Mouse (Mus musculus): ENCODE data around the gene Casp12. TPM values are rescaled to one million over a fixed set of nuclear protein-coding genes. Genes with fewer than 3 reads are reported as not detected.

The Casp12 gene
- polyA plus RNA-seq (2014; fragmentation: Nextera tagmentation; extraction: Ambion mirVana), result 7.0 and 8.4 TPM in 2 replicates

GRCm38 (mm10) chr9:5345291-5345898 lies at the start of gene Casp12:
Casp12 (plus strand) TSS chr9:5345430.
- Histone ChIP-seq H3K4me2 (replicated peaks; ENCODE audit: low read depth, low read length) (peak within 1 kb of the TSS; percentile 24; the same call in 1 of the 2 replicates), H3K4me3 (ENCODE audit: low read depth, low read length) (no peak within 1 kb of the TSS), H3K9me3 (ENCODE audit: control insufficient read depth, low read depth, low read length) (no peaks in the 10 kb centered on the region), H3K9ac (replicated peaks; ENCODE audit: low read depth, low read length) (no peak within 1 kb of the TSS), H3K27me3 (ENCODE audit: control insufficient read depth, insufficient read depth, low read length) (no peaks in the 10 kb centered on the region), H3K36me3 (ENCODE audit: control insufficient read depth, insufficient read depth, low read length) (no peaks in the 10 kb centered on the region), H3K27ac (ENCODE audit: low read length) (peak within 1 kb of the TSS; percentile 55; the same call in 1 of the 2 replicates), H3K4me1 (ENCODE audit: control insufficient read depth, insufficient read depth, low read length) (no peaks in the 10 kb centered on the region)
- WGBS, result 29% methylated on average over 4 of the region's 4 CpGs
- peak; percentile 49; the same call in 1 of the 2 replicates for ATAC-seq (ENCODE audit: insufficient number of reproducible peaks, insufficient read depth, low FRiP score, low read depth)

- Histone ChIP-seq H3K9ac (replicated peaks; ENCODE audit: low read depth, low read length) (no peak overlapping the region), H3K9me3 (ENCODE audit: control insufficient read depth, low read depth, low read length) (no peaks in the 10 kb centered on the region), H3K27ac (ENCODE audit: low read length) (no peak overlapping the region), H3K4me2 (replicated peaks; ENCODE audit: low read depth, low read length) (no peak overlapping the region), H3K36me3 (ENCODE audit: control insufficient read depth, insufficient read depth, low read length) (no peaks in the 10 kb centered on the region), H3K4me1 (ENCODE audit: control insufficient read depth, insufficient read depth, low read length) (no peaks in the 10 kb centered on the region), H3K27me3 (ENCODE audit: control insufficient read depth, insufficient read depth, low read length) (no peaks in the 10 kb centered on the region), H3K4me3 (ENCODE audit: low read depth, low read length) (no peak overlapping the region)
- no peak for ATAC-seq (ENCODE audit: insufficient number of reproducible peaks, insufficient read depth, low FRiP score, low read depth)
- WGBS, result 74% methylated on average over 2 of the region's 2 CpGs
These were observed 48.6 kb upstream of the Casp12 start for GRCm38 (mm10) chr9:5296354-5297237.

- Histone ChIP-seq H3K36me3 (ENCODE audit: control insufficient read depth, insufficient read depth, low read length) (no peaks in the 10 kb centered on the region), H3K9ac (replicated peaks; ENCODE audit: low read depth, low read length) (no peak within 1 kb of the TSS), H3K4me1 (ENCODE audit: control insufficient read depth, insufficient read depth, low read length) (no peaks in the 10 kb centered on the region), H3K9me3 (ENCODE audit: control insufficient read depth, low read depth, low read length) (no peaks in the 10 kb centered on the region), H3K4me3 (ENCODE audit: low read depth, low read length) (no peak within 1 kb of the TSS), H3K27ac (ENCODE audit: low read length) (no peak within 1 kb of the TSS), H3K4me2 (replicated peaks; ENCODE audit: low read depth, low read length) (no peak within 1 kb of the TSS), H3K27me3 (ENCODE audit: control insufficient read depth, insufficient read depth, low read length) (no peaks in the 10 kb centered on the region)
- no peak for ATAC-seq (ENCODE audit: insufficient number of reproducible peaks, insufficient read depth, low FRiP score, low read depth)
- WGBS, result 81% methylated on average over 11 of the region's 11 CpGs
These were observed 46.7 kb upstream of the Casp12 start, which contains the start of gene Casp1 for GRCm38 (mm10) chr9:5298329-5299131. Casp1 (plus strand) TSS chr9:5298517.

GRCm38 (mm10) chr9:5299132-5299381 lies 46.2 kb upstream of the Casp12 start:
- no peak overlapping the region for H3K27ac ChIP-seq (ENCODE audit: low read length)
- H3K27me3 ChIP-seq (ENCODE audit: control insufficient read depth, insufficient read depth, low read length), result no peaks in the 10 kb centered on the region
- no peak overlapping the region for H3K4me3 ChIP-seq (ENCODE audit: low read depth, low read length)
- H3K9ac ChIP-seq (replicated peaks; ENCODE audit: low read depth, low read length), result no peak overlapping the region
- no peaks in the 10 kb centered on the region for H3K4me1 ChIP-seq (ENCODE audit: control insufficient read depth, insufficient read depth, low read length)
- H3K9me3 ChIP-seq (ENCODE audit: control insufficient read depth, low read depth, low read length), result no peaks in the 10 kb centered on the region
- no peaks in the 10 kb centered on the region for H3K36me3 ChIP-seq (ENCODE audit: control insufficient read depth, insufficient read depth, low read length)
- WGBS, result 76% methylated on average over 2 of the region's 2 CpGs
- ATAC-seq (ENCODE audit: insufficient number of reproducible peaks, insufficient read depth, low FRiP score, low read depth), result no peak
- no peak overlapping the region for H3K4me2 ChIP-seq (replicated peaks; ENCODE audit: low read depth, low read length)

GRCm38 (mm10) chr9:5308561-5308960 lies 36.7 kb upstream of the Casp12 start, which contains the start of gene Casp4:
Casp4 (plus strand) TSS chr9:5308828.
- H3K36me3 ChIP-seq (ENCODE audit: control insufficient read depth, insufficient read depth, low read length), result no peaks in the 10 kb centered on the region
- H3K4me3 ChIP-seq (ENCODE audit: low read depth, low read length), result no peak within 1 kb of the TSS
- no peak within 1 kb of the TSS for H3K27ac ChIP-seq (ENCODE audit: low read length)
- no peaks in the 10 kb centered on the region for H3K4me1 ChIP-seq (ENCODE audit: control insufficient read depth, insufficient read depth, low read length)
- H3K27me3 ChIP-seq (ENCODE audit: control insufficient read depth, insufficient read depth, low read length), result no peaks in the 10 kb centered on the region
- no peak within 1 kb of the TSS for H3K9ac ChIP-seq (replicated peaks; ENCODE audit: low read depth, low read length)
- WGBS, result 58% methylated on average over 5 of the region's 5 CpGs
- ATAC-seq (ENCODE audit: insufficient number of reproducible peaks, insufficient read depth, low FRiP score, low read depth), result no peak
- H3K9me3 ChIP-seq (ENCODE audit: control insufficient read depth, low read depth, low read length), result no peaks in the 10 kb centered on the region
- no peak within 1 kb of the TSS for H3K4me2 ChIP-seq (replicated peaks; ENCODE audit: low read depth, low read length)

GRCm38 (mm10) chr9:5310112-5310511 lies 35.1 kb upstream of the Casp12 start:
- Histone ChIP-seq H3K4me1 (ENCODE audit: control insufficient read depth, insufficient read depth, low read length) (no peaks in the 10 kb centered on the region), H3K9ac (replicated peaks; ENCODE audit: low read depth, low read length) (no peak overlapping the region), H3K4me3 (ENCODE audit: low read depth, low read length) (no peak overlapping the region), H3K36me3 (ENCODE audit: control insufficient read depth, insufficient read depth, low read length) (no peaks in the 10 kb centered on the region), H3K4me2 (replicated peaks; ENCODE audit: low read depth, low read length) (no peak overlapping the region), H3K27ac (ENCODE audit: low read length) (no peak overlapping the region), H3K27me3 (ENCODE audit: control insufficient read depth, insufficient read depth, low read length) (no peaks in the 10 kb centered on the region), H3K9me3 (ENCODE audit: control insufficient read depth, low read depth, low read length) (no peaks in the 10 kb centered on the region)
- ATAC-seq (ENCODE audit: insufficient number of reproducible peaks, insufficient read depth, low FRiP score, low read depth), result no peak

- H3K9me3 ChIP-seq (ENCODE audit: control insufficient read depth, low read depth, low read length), result no peaks in the 10 kb centered on the region
- WGBS, result 79% methylated on average over 4 of the region's 4 CpGs
These were observed 33.8 kb upstream of the Casp12 start for GRCm38 (mm10) chr9:5311435-5311834.

GRCm38 (mm10) chr9:5328204-5328603 lies 17.0 kb upstream of the Casp12 start:
- WGBS, result 67% methylated on average over 3 of the region's 3 CpGs
- Histone ChIP-seq H3K9ac (replicated peaks; ENCODE audit: low read depth, low read length) (no peak overlapping the region), H3K9me3 (ENCODE audit: control insufficient read depth, low read depth, low read length) (no peaks in the 10 kb centered on the region), H3K36me3 (ENCODE audit: control insufficient read depth, insufficient read depth, low read length) (no peaks in the 10 kb centered on the region), H3K4me2 (replicated peaks; ENCODE audit: low read depth, low read length) (no peak overlapping the region), H3K4me3 (ENCODE audit: low read depth, low read length) (no peak overlapping the region), H3K27ac (ENCODE audit: low read length) (no peak overlapping the region), H3K4me1 (ENCODE audit: control insufficient read depth, insufficient read depth, low read length) (no peaks in the 10 kb centered on the region), H3K27me3 (ENCODE audit: control insufficient read depth, insufficient read depth, low read length) (no peaks in the 10 kb centered on the region)
- ATAC-seq (ENCODE audit: insufficient number of reproducible peaks, insufficient read depth, low FRiP score, low read depth), result no peak

More at GRCm38 (mm10) chr9:5311435-5311834, 33.8 kb upstream of the Casp12 start:
- no peaks in the 10 kb centered on the region for H3K27me3 ChIP-seq (ENCODE audit: control insufficient read depth, insufficient read depth, low read length)
- H3K4me2 ChIP-seq (replicated peaks; ENCODE audit: low read depth, low read length), result no peak overlapping the region
- ATAC-seq (ENCODE audit: insufficient number of reproducible peaks, insufficient read depth, low FRiP score, low read depth), result no peak
- no peaks in the 10 kb centered on the region for H3K4me1 ChIP-seq (ENCODE audit: control insufficient read depth, insufficient read depth, low read length)
- H3K27ac ChIP-seq (ENCODE audit: low read length), result no peak overlapping the region
- H3K36me3 ChIP-seq (ENCODE audit: control insufficient read depth, insufficient read depth, low read length), result no peaks in the 10 kb centered on the region
- no peak overlapping the region for H3K4me3 ChIP-seq (ENCODE audit: low read depth, low read length)
- no peak overlapping the region for H3K9ac ChIP-seq (replicated peaks; ENCODE audit: low read depth, low read length)

Data from stomach, embryonic 14.5 days (tissue).